Mouse (Mus musculus) thymus, postnatal 25 days (tissue): Measurements from ENCODE around the gene Pafah2.

Source experiments
- DNase-seq: peaks from one replicate; pipeline ENCODE4 v3.0.0; 2022

Pafah2 gene

GRCm38 (mm10) chr4:134395977-134396825 is at the start of gene Pafah2:
Pafah2 (plus strand) TSS chr4:134396320.
- peak; percentile 90 for DNase-seq

- DNase-seq = no peak
Observed at GRCm38 (mm10) chr4:134348078-134348477, 48.0 kb upstream of the Pafah2 start.

- no peak for DNase-seq
Observed at GRCm38 (mm10) chr4:134348545-134348944, 47.6 kb upstream of the Pafah2 start.

GRCm38 (mm10) chr4:134349829-134350228 is 46.3 kb upstream of the Pafah2 start:
- no peak for DNase-seq

GRCm38 (mm10) chr4:134350641-134351040 is 45.5 kb upstream of the Pafah2 start:
- DNase-seq = no peak

- no peak for DNase-seq
Observed at GRCm38 (mm10) chr4:134351329-134352260, 44.5 kb upstream of the Pafah2 start.

GRCm38 (mm10) chr4:134352261-134352707 is 43.8 kb upstream of the Pafah2 start:
- no peak for DNase-seq

- no peak for DNase-seq
Observed at GRCm38 (mm10) chr4:134352929-134353328, 43.2 kb upstream of the Pafah2 start.

- no peak for DNase-seq
Observed at GRCm38 (mm10) chr4:134353527-134354409, 42.4 kb upstream of the Pafah2 start.

- DNase-seq = no peak
Observed at GRCm38 (mm10) chr4:134355841-134356452, 40.2 kb upstream of the Pafah2 start.

GRCm38 (mm10) chr4:134356591-134357460 is 39.3 kb upstream of the Pafah2 start:
- peak; percentile 71 for DNase-seq

GRCm38 (mm10) chr4:134357461-134357771 is 38.7 kb upstream of the Pafah2 start:
- no peak for DNase-seq

GRCm38 (mm10) chr4:134359649-134360048 is 36.5 kb upstream of the Pafah2 start:
- DNase-seq = no peak

GRCm38 (mm10) chr4:134361215-134361614 is 34.9 kb upstream of the Pafah2 start:
- DNase-seq = peak; percentile 18

- DNase-seq = no peak
Observed at GRCm38 (mm10) chr4:134362124-134362523, 34.0 kb upstream of the Pafah2 start.

- DNase-seq = peak; percentile 80
Observed at GRCm38 (mm10) chr4:134362586-134362985, 33.5 kb upstream of the Pafah2 start.

- DNase-seq = no peak
Observed at GRCm38 (mm10) chr4:134365280-134365679, 30.8 kb upstream of the Pafah2 start.

- no peak for DNase-seq
Observed at GRCm38 (mm10) chr4:134370649-134371221, 25.4 kb upstream of the Pafah2 start.

- DNase-seq = no peak
Observed at GRCm38 (mm10) chr4:134371316-134371855, 24.7 kb upstream of the Pafah2 start.

GRCm38 (mm10) chr4:134372294-134372747 is 23.8 kb upstream of the Pafah2 start:
- peak; percentile 67 for DNase-seq
